8 mouse cellular contexts compared by ENCODE assay signal in genomic region chr13:32964989-32965811, GRCm38 (mm10). TPM values are rescaled to one million over a fixed set of nuclear protein-coding genes. Genes with fewer than 3 reads are reported as not detected.
DNase-seq lines count a peak whose midpoint lies in the region; ATAC-seq and TF ChIP-seq lines count a peak whose summit lies in the region.

Serpinb6b (plus strand) TSS chr13:32965209.

- no peaks in the 10 kb centered on the region; the same call in 1 of the 2 replicates for H3K79me2 ChIP-seq in heart, adult 2 months (replicated peaks; ENCODE audit: control insufficient read depth, insufficient read depth, low read length)

- DNase-seq in layer of hippocampus, adult 11-12 months (ENCODE audit: low spot score): peak; percentile 4
- DNase-seq in layer of hippocampus, adult 8-10 months (ENCODE audit: low spot score in 2 of 2): no peak
- peak; percentile 66 to 67 for DNase-seq in heart, adult 2 months
- peak; percentile 41 for DNase-seq in kidney, adult 11 months
- peak; percentile 65 for DNase-seq in lung, embryonic 14.5 days
- peak; percentile 33 for DNase-seq in urinary bladder, postnatal 14 days (ENCODE audit: low spot score)

- peaks cover 3% of the 10 kb centered on the region; the same call in 1 of the 2 replicates for H3K36me3 ChIP-seq in heart, adult 2 months (ENCODE audit: control insufficient read depth, insufficient read depth, low read length)
- H3K36me3 ChIP-seq in lung, embryonic 14.5 days (ENCODE audit: insufficient read depth): no peaks in the 10 kb centered on the region

- H3K27ac ChIP-seq in heart, adult 2 months: peak within 1 kb of the TSS; percentile 92
- H3K27ac ChIP-seq in lung, embryonic 14.5 days (ENCODE audit: low read depth): peak within 1 kb of the TSS; percentile 81

- peaks cover 6% of the 10 kb centered on the region for H3K4me1 ChIP-seq in heart, adult 2 months (ENCODE audit: control insufficient read depth, insufficient read depth, low read length)
- no peaks in the 10 kb centered on the region for H3K4me1 ChIP-seq in lung, embryonic 14.5 days (ENCODE audit: insufficient read depth)

- intact Hi-C loops in heart, adult 2 months (cut with DNase I): loop anchor here (1.0 to 2.0 kb wide), 3 partner anchors 40 to 110 kb away; no protein-coding TSS in a partner anchor

- H3K4me2 ChIP-seq in lung, embryonic 14.5 days: peak within 1 kb of the TSS; percentile 64

- peak; percentile 57 for ATAC-seq in common myeloid progenitor, adult 5-6 weeks (replicated peaks; ENCODE audit: low read depth, poor library complexity, severe bottlenecking)
- peak; percentile 70; the same call in 1 of the 2 replicates for ATAC-seq in lung, embryonic 14.5 days (ENCODE audit: insufficient read depth)
- peak; percentile 7 for ATAC-seq in neutrophil, adult 5-6 weeks (ENCODE audit: extremely low read depth, insufficient number of reproducible peaks, low FRiP score, poor library complexity, severe bottlenecking)

- TF ChIP-seq EP300 in heart, adult 2 months (IDR thresholded peaks at IDR 0.05; ENCODE audit: insufficient read depth, low read depth, low read length): 0 out of 2 replicates have a peak, but pooled peaks have one; percentile 22

- peak within 1 kb of the TSS; percentile 67 for H3K9ac ChIP-seq in heart, adult 2 months (ENCODE audit: low read depth, low read length)
- peak within 1 kb of the TSS; percentile 47 for H3K9ac ChIP-seq in lung, embryonic 14.5 days

- TF ChIP-seq POLR2A in heart, adult 2 months (IDR thresholded peaks at IDR 0.05; ENCODE audit: insufficient read depth, low read depth, low read length): peak; percentile 59

- 29% methylated on average over 16 of the region's 16 CpGs for WGBS in heart, adult 2 months
- 22% methylated on average over 16 of the region's 16 CpGs for WGBS in lung, embryonic 14.5 days

- H3K27me3 ChIP-seq in heart, adult 2 months (ENCODE audit: control insufficient read depth, insufficient read depth, low read length): no peaks in the 10 kb centered on the region
- no peaks in the 10 kb centered on the region for H3K27me3 ChIP-seq in lung, embryonic 14.5 days (ENCODE audit: insufficient read depth, low read length)

- peak within 1 kb of the TSS; percentile 50 for H3K4me3 ChIP-seq in heart, adult 2 months
- H3K4me3 ChIP-seq in lung, embryonic 14.5 days (ENCODE audit: low read depth, low read length): peak within 1 kb of the TSS; percentile 34

- no peaks in the 10 kb centered on the region for H3K9me3 ChIP-seq in lung, embryonic 14.5 days (ENCODE audit: low read depth, low read length)

- peak; percentile 97 for TF ChIP-seq CTCF in heart, adult 2 months (IDR thresholded peaks at IDR 0.05)
- TF ChIP-seq CTCF in lung, embryonic 14.5 days (IDR thresholded peaks at IDR 0.05; ENCODE audit: low read depth): peak; percentile 60

RNA-seq across cellular contexts. Expression of gene Serpinb6b, which starts in this region (rescaled TPM):
- 1 to 10 TPM in 3 of 4 experiments, under 1 TPM in 1; 0.72 to 1.6 (median 1.2) TPM for total RNA-seq in layer of hippocampus, adult 8-10 months (2022)
- total RNA-seq in common myeloid progenitor, adult 5-6 weeks (2017): 14.7 and 15.7 TPM in 2 replicates
- 10 to 100 TPM; 26.3 to 33.1 TPM for total RNA-seq in heart, adult 2 months (2021)
- polyA plus RNA-seq in heart, adult 2 months (2012; rRNA removed): 21.6 and 30.3 TPM in 2 replicates
- polyA plus RNA-seq in lung, embryonic 14.5 days (2014; fragmentation: Nextera tagmentation; extraction: Ambion mirVana): 23.7 and 24.0 TPM in 2 replicates
- 2.8 and 3.5 TPM in 2 replicates for total RNA-seq in neutrophil, adult 5-6 weeks (2017)

Comparison
In these comparisons a context has a peak if more than half of its experiments do, and no peak if none do; other contexts are left out.
1. DNase-seq: peak in layer of hippocampus, adult 11-12 months (single experiment), heart, adult 2 months (2 of 2), kidney, adult 11 months (single experiment), lung, embryonic 14.5 days (single experiment) and urinary bladder, postnatal 14 days (single experiment); none in layer of hippocampus, adult 8-10 months (0 of 2).
2. ATAC-seq: peak in every context shown above with its lines; median percentile 70 in lung, embryonic 14.5 days; 57 in common myeloid progenitor, adult 5-6 weeks; 7 in neutrophil, adult 5-6 weeks.